Mouse (Mus musculus): ENCODE data around the gene Obox3. TPM values are rescaled to one million over a fixed set of nuclear protein-coding genes. Genes with fewer than 3 reads are reported as not detected.
"Not testable (repeated sequence)": the region's sequence is repeated elsewhere in the genome, so short reads cannot be mapped to it uniquely, and the experiment has no call there.

Gene Obox3
- polyA plus RNA-seq (2017; shearing (Covaris generic)) = under 1 TPM in 1 of 3 experiments, not detected in 2; 0.19 TPM

DNA sequence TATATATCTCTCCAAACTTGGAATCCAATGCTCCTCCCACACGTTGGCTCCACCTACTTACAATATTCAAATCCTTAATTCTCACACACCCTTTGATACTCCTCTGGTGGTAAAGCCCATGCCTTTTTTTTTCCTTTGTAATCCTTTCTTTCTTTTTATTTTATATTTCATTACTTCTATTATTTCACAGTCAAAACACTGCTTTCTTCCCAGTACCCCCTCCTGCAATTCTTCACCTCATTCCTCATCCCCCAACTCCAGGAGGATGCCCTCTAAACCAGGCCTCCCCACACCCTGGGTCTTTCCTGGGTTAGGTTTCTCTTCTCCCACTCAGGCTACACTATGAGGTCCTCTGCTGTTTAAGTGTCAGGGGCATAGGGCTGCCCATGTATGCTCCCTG is at the start of gene Obox3:
Obox3 (minus strand) TSS at position 101 of the 400 bp plus-strand sequence.
- not testable (repeated sequence) for ATAC-seq

DNA sequence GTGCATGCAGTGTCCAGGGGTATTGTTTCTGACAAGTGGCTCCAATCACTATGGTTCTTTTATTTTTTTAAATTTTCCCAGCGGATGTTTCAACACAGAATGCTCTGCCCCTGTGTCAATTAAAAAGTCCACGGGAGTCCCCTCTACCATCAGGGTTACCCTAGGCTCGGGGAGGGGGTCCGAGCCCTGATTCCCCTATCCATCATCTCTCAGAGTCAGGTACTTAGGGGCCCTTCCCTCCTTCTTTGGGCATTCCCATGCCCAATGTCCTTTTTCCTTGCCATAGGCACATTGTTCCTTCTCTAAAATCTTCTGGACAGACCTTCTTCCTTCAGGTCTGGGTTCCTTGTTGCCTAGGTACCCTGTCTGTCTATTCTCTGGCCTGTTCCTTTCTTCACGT is 130.3 kb downstream of the Obox3 start:
- ATAC-seq = not testable (repeated sequence)

Other genes starting within 250 kb of the Obox3 start
- gene Obox5, start 110.2 kb upstream of the Obox3 start, polyA plus RNA-seq (2017; shearing (Covaris generic)) = not detected
- not detected for gene Obox6, start 199.8 kb upstream of the Obox3 start, polyA plus RNA-seq (2017; shearing (Covaris generic))
- not detected for gene Crx, start 240.1 kb upstream of the Obox3 start, polyA plus RNA-seq (2017; shearing (Covaris generic))
- gene Crxos, start 242.7 kb upstream of the Obox3 start, polyA plus RNA-seq (2017; shearing (Covaris generic)) = not detected